Mouse (Mus musculus) thymus, adult 2 months (tissue): ENCODE results near the gene Kars.

Source experiments
- CTCF ChIP-seq: fragments of 200-500 bp; IDR thresholded peaks from 2 replicates; pipeline ENCODE4 v1.5.1; 2012; ENCODE audit warnings: mild to moderate bottlenecking, control low read depth, low read length, moderate library complexity, borderline replicate concordance; ENCODE audit not compliant: control insufficient read depth, poor library complexity, insufficient read depth; ENCODE audit errors: extremely low read depth
- POLR2A ChIP-seq: fragments of 200-500 bp; IDR thresholded peaks from 2 replicates; pipeline ENCODE4 v1.6.1; 2012; ENCODE audit warnings: mild to moderate bottlenecking, low read length, control low read depth, moderate library complexity; ENCODE audit not compliant: control insufficient read depth, poor library complexity, insufficient read depth; ENCODE audit errors: extremely low read depth

GRCm38 (mm10) chr8:112033071-112033470 lies 21.9 kb upstream of the Kars start:
- TF ChIP-seq POLR2A = no peak
- TF ChIP-seq CTCF = no peak
